Mouse (Mus musculus) lung, adult 2 months (tissue): ENCODE data around the gene Gm10964.

Experiments
- CTCF ChIP-seq: fragments of 200-500 bp; IDR thresholded peaks from 2 replicates; pipeline ENCODE4 v1.5.1; 2011; ENCODE audit warnings: mild to moderate bottlenecking, low read length, control low read depth; ENCODE audit not compliant: insufficient read depth
- POLR2A ChIP-seq: fragments of 200-500 bp; IDR thresholded peaks from 2 replicates; pipeline ENCODE4 v1.6.1; 2011; ENCODE audit warnings: low read depth, mild to moderate bottlenecking, control low read depth, low read length, borderline replicate concordance; ENCODE audit errors: extremely low read depth

DNA sequence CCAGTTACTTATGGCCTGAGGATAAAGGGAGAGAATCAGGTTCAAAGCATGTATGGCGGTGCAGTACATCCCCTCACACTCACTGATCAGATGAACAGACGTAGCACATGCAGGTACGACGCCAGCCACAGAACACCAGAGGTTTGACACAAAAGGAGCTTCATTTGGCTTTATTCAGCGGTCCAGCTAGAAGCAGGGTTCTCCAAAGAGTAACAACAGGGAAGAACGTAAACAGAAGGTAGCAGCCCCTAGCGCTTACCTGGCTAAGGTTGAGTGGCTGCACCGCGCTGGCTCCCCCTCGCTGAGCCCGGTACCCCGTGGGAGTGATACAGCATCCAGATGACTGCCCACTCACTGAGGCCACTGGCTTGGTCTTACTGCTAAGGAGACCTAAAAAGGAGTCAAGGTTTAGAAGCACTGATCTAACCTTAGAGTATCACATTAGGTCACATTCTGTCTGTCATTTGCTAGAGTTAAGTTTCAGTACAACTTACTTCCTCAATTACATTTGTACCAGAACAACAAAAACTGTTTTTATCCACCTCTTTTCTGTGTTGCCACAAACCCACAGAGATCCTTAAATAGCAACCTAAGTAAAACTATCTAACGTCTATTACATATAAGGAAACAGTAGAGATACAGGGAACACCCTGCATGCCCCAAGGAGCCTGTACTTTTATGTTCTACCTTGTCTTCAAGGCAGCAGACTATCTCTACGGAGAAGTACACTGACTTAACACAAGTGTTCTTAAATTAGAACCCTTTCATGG is 6.0 kb downstream of the Gm10964 start:
- TF ChIP-seq CTCF (no peak), POLR2A (no peak)
